Mouse (Mus musculus): ENCODE data around the gene Ppm1a. TPM values are rescaled to one million over a fixed set of nuclear protein-coding genes. Genes with fewer than 3 reads are reported as not detected.
A peak's percentile ranks its signal among the peaks of the same experiment; 100 is the strongest.
"Not testable (repeated sequence)": the region's sequence is repeated elsewhere in the genome, so short reads cannot be mapped to it uniquely, and the experiment has no call there.

The Ppm1a gene
- polyA plus RNA-seq, 1 experiment from 2014 or later, result 57.7 TPM

DNA sequence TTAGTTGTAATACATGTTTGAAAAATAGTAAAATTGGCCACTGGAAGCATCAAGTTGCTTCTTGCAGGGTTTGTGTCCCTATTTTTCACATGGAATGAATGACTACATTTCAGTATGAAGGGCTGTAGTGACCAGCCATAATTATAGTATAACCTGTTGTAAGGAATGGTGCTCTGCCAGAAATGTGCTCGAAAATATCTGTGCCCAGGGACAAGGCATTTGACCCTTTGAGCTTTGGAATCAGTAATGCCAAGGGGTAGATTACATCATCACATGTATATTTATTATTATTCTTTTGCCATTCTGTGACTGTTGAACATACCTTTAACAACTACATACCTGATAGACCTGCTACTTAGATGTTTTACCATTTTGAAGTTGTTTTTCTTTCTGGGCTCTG lies 5.9 kb downstream of the Ppm1a start:
- Histone ChIP-seq H3K4me3 (replicated peaks) (peak overlapping the region; percentile 75), H3K27ac (no peak overlapping the region), H3K27me3 (no peaks in the 10 kb centered on the region), H3K9me3 (no peaks in the 10 kb centered on the region), H3K4me2 (replicated peaks) (peak overlapping the region; percentile 76), H3K9ac (replicated peaks) (peak overlapping the region; percentile 42; the same call in 1 of the 2 replicates), H3K4me1 (replicated peaks) (peaks cover 24% of the 10 kb centered on the region), H3K36me3 (no peaks in the 10 kb centered on the region)
- ATAC-seq, result no peak
- WGBS, result 52% methylated on average over 1 of the region's 1 CpGs

DNA sequence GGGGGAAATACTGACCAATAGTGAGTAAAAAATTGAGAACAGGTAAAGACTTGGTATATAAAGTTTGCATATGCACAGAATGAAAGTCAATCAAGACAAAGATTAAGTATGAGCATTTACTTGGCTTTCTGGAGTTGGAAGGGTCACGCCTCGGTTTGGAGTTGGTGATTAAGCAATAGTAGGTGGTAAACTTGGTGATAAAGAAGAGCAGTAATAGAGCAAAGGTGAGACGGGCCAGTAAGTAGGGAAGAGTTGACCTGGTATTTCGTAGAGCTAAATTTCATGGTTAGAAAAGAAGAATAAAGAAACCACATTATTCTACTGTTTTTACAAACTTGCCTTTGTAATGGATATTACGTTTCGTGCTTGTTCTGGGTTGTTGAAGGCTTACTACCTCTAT lies 10.6 kb downstream of the Ppm1a start:
- 93% methylated on average over 6 of the region's 6 CpGs for WGBS

DNA sequence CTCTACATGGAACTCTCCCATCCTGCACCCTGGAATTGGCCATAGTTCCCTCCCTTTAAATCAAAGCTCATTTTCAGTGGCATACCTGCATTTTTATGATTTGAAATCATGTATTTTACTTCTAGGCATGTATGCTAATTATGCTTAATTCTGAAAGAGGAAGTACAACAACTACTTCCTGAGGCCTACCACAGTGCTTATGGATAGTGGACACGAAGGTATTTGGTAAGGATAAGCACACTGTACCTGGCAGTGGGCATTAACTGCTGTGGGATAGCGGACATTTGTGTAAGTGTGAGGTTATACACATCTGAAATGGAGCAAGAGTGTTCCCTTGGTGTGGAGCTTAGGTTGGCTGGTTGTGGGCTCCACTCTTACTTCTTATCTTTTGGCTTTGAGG lies 11.0 kb downstream of the Ppm1a start:
- H3K9ac ChIP-seq (replicated peaks), result no peak overlapping the region
- H3K4me1 ChIP-seq (replicated peaks), result peaks cover 9% of the 10 kb centered on the region
- no peak for ATAC-seq
- no peak overlapping the region for H3K4me3 ChIP-seq (replicated peaks)
- WGBS, result 96% methylated on average over 2 of the region's 2 CpGs
- no peak overlapping the region for H3K27ac ChIP-seq
- H3K9me3 ChIP-seq, result no peaks in the 10 kb centered on the region
- H3K27me3 ChIP-seq, result no peaks in the 10 kb centered on the region
- 0 out of 2 replicates have a peak, but pooled peaks cover 5% of the 10 kb centered on the region for H3K36me3 ChIP-seq
- H3K4me2 ChIP-seq (replicated peaks), result no peak overlapping the region

More for the DNA sequence above, 10.6 kb downstream of the Ppm1a start:
- Histone ChIP-seq H3K27me3 (no peaks in the 10 kb centered on the region), H3K4me3 (replicated peaks) (no peak overlapping the region), H3K4me1 (replicated peaks) (peaks cover 13% of the 10 kb centered on the region), H3K4me2 (replicated peaks) (no peak overlapping the region), H3K9ac (replicated peaks) (no peak overlapping the region), H3K36me3 (0 out of 2 replicates have a peak, but pooled peaks cover 5% of the 10 kb centered on the region), H3K9me3 (no peaks in the 10 kb centered on the region), H3K27ac (no peak overlapping the region)
- no peak for ATAC-seq

DNA sequence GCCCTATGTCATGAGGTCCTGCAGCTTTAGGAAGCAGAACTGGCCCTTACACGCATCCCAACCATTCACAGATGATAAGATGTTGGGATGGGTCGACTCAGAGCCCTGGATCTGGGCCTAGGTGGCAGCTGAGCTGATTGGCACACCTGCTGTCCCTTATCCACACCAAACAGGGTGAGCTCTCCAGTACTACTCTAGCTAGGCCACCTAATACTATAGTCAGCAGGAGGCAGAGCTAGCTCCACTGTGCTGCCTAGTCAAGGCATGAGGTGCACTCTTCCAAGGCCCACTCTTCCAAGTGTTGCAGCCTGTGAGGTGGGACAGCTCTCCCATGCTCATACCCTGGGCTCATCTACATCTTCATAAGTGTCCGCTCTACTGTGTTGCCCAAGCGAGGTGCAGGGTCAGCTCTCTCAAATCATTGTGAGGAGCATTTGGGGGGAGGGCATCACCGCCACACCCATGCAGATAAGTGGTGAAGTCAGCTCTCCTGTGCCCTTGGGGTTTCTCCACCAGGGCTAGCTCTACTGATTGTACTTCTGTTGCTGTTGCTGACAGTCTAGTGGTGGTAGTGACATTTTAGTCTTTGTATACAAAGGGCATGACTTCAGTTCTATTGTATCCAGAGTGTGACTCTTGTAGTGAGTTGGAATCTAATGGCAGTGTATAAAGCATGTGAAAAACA lies 12.4 kb downstream of the Ppm1a start:
- Histone ChIP-seq H3K9me3 (no peaks in the 10 kb centered on the region), H3K27me3 (no peaks in the 10 kb centered on the region), H3K4me2 (replicated peaks) (no peak overlapping the region), H3K4me3 (replicated peaks) (no peak overlapping the region), H3K36me3 (0 out of 2 replicates have a peak, but pooled peaks cover 5% of the 10 kb centered on the region), H3K27ac (no peak overlapping the region), H3K4me1 (replicated peaks) (no peaks in the 10 kb centered on the region), H3K9ac (replicated peaks) (no peak overlapping the region)
- no peak for ATAC-seq
- WGBS, result 95% methylated on average over 5 of the region's 5 CpGs

DNA sequence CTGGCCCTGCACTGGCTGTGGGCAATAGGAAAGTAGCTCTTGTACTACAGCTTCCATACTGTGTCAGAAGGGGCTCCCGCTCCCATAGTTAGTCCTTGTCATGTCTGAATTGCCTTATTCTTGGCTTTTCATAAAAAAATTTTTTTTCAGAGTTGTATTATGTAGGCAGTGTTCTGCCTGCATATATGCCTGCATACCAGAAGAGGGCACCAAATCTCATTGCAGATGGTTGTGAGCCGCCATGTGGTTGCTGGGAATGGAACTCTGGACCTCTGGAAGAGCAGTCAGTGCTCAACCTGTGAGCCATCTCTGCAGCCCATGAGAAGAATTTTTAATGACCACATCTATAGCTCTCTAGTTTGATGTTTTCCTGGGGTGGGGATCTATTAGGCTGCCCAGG lies 13.9 kb downstream of the Ppm1a start:
- Histone ChIP-seq H3K4me1 (replicated peaks) (no peaks in the 10 kb centered on the region), H3K9me3 (no peaks in the 10 kb centered on the region), H3K4me3 (replicated peaks) (no peak overlapping the region), H3K27me3 (no peaks in the 10 kb centered on the region), H3K4me2 (replicated peaks) (no peak overlapping the region), H3K27ac (no peak overlapping the region), H3K9ac (replicated peaks) (no peak overlapping the region), H3K36me3 (0 out of 2 replicates have a peak, but pooled peaks cover 5% of the 10 kb centered on the region)
- no peak for ATAC-seq
- 96% methylated on average over 2 of the region's 2 CpGs for WGBS

DNA sequence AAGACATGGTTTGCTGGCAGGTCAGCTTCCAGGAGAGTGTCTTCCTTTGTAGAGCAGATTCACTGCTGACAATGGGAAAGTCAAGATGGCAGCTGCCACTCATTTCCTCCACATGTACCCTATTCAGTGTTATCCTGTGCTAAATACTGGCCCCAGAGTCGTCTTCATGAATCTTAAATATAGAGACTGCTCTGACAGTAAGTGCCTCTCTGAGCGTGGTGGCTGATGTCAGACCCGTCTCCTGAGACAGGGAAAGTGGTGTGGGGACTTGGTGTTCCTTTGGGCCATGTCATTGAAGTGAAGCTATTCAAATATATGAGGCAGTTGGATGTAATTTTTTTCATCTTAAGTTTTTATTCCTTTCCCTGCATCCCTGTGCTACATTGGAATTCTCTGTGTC lies 14.5 kb downstream of the Ppm1a start:
- Histone ChIP-seq H3K9me3 (no peaks in the 10 kb centered on the region), H3K27me3 (no peaks in the 10 kb centered on the region), H3K36me3 (peaks cover 8% of the 10 kb centered on the region; the same call in 1 of the 2 replicates), H3K4me2 (replicated peaks) (no peak overlapping the region), H3K9ac (replicated peaks) (no peak overlapping the region), H3K4me1 (replicated peaks) (no peaks in the 10 kb centered on the region), H3K4me3 (replicated peaks) (no peak overlapping the region), H3K27ac (no peak overlapping the region)
- WGBS, result 85% methylated on average over 3 of the region's 3 CpGs
- no peak for ATAC-seq

DNA sequence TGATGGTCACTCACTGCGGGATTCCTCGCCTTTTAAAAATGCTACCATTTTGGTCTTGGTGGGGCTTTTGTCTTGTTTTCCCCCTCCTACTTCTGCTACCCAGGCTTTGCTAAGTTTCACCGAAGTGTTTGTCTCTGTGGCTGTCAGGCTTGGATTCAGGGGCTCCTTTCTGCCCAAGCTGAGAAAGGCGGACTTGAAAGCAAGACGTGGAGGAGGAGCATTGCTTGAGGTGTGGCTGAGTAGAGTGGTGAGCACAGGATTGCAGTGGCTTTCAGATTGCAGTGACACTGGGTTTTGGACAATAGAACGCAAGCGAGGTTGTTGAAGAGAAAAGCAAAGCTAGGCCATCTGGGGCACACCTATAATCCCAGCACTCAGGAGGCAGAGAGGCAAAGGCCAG lies 16.7 kb downstream of the Ppm1a start:
- Histone ChIP-seq H3K27me3 (no peaks in the 10 kb centered on the region), H3K4me1 (replicated peaks) (no peaks in the 10 kb centered on the region), H3K9me3 (no peaks in the 10 kb centered on the region), H3K9ac (replicated peaks) (no peak overlapping the region), H3K4me3 (replicated peaks) (no peak overlapping the region), H3K4me2 (replicated peaks) (no peak overlapping the region), H3K27ac (no peak overlapping the region), H3K36me3 (peaks cover 8% of the 10 kb centered on the region; the same call in 1 of the 2 replicates)
- no peak for ATAC-seq
- 53% methylated on average over 7 of the region's 7 CpGs for WGBS

DNA sequence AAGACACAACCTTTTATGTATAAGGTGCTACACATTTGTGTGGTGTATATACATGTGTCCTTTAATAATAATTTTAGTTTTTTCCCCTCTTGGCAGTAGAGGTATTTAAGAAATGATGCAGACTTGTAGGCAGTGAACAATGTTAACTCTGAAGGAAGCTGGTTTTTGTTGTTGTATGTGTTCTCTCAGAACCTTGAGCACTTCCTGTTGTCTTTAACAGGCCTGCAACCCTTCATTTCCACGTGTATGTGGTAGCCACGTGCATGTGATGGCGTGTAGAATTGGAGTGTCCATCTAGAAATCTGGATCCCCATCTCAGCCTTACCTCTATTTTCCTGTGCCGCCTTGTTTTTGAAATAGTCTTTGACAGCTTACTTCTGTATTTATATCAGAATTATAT lies 20.0 kb downstream of the Ppm1a start:
- no peaks in the 10 kb centered on the region for H3K9me3 ChIP-seq
- H3K4me3 ChIP-seq (replicated peaks), result no peak overlapping the region
- no peaks in the 10 kb centered on the region for H3K27me3 ChIP-seq
- H3K4me1 ChIP-seq (replicated peaks), result no peaks in the 10 kb centered on the region
- ATAC-seq, result no peak
- H3K36me3 ChIP-seq, result peaks cover 3% of the 10 kb centered on the region; the same call in 1 of the 2 replicates
- 92% methylated on average over 4 of the region's 4 CpGs for WGBS
- H3K4me2 ChIP-seq (replicated peaks), result no peak overlapping the region
- no peak overlapping the region for H3K9ac ChIP-seq (replicated peaks)
- H3K27ac ChIP-seq, result no peak overlapping the region

DNA sequence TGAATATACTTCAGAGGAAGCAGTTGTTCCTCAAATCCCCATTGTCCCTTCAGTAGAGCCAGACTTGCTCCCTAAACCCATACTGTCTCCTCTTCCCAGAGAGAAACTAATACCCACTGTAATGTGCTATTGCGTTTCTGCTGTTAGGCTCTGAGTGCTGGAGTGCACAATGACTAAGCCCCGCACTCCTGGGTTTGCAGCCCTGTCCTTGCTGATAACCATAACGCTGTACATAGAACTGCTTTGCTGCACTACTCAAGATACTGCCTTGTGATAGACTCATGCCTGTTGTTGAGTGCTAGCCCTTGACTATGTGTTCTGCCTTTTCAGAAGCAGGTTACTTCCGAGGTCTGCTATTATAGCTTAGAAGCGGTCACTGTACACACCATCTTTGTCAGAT lies 22.9 kb downstream of the Ppm1a start:
- no peak for ATAC-seq
- H3K27ac ChIP-seq, result no peak overlapping the region
- no peaks in the 10 kb centered on the region for H3K9me3 ChIP-seq
- H3K9ac ChIP-seq (replicated peaks), result no peak overlapping the region
- no peak overlapping the region for H3K4me3 ChIP-seq (replicated peaks)
- no peaks in the 10 kb centered on the region for H3K27me3 ChIP-seq
- no peaks in the 10 kb centered on the region for H3K4me1 ChIP-seq (replicated peaks)
- H3K4me2 ChIP-seq (replicated peaks), result no peak overlapping the region
- WGBS, result 94% methylated on average over 5 of the region's 5 CpGs
- peaks cover 23% of the 10 kb centered on the region for H3K36me3 ChIP-seq

DNA sequence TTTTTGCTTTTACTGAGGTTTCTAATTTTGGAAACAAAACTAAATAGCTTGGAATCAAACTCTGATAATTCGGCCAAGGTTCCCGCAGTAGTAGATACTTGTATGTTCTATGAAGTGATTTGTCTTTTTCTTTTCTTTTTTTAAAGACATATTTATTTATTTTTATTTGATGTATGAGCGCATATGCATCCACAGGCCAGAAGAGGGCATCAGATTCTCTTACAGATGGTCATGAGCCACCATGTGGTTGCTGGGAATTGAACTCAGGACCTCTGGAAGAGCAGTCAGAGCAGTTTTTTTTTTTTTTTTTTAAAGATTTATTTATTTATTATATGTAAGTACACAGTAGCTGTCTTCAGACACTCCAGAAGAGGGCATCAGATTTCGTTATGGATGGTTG lies 25.5 kb downstream of the Ppm1a start:
- not testable (repeated sequence) for ATAC-seq; H3K4me2 ChIP-seq (replicated peaks); H3K4me3 ChIP-seq (replicated peaks); H3K4me1 ChIP-seq (replicated peaks); H3K27me3 ChIP-seq; H3K27ac ChIP-seq; H3K9ac ChIP-seq (replicated peaks); H3K9me3 ChIP-seq
- H3K36me3 ChIP-seq, result peaks cover 31% of the 10 kb centered on the region
- 98% methylated on average over 4 of the region's 4 CpGs for WGBS

DNA sequence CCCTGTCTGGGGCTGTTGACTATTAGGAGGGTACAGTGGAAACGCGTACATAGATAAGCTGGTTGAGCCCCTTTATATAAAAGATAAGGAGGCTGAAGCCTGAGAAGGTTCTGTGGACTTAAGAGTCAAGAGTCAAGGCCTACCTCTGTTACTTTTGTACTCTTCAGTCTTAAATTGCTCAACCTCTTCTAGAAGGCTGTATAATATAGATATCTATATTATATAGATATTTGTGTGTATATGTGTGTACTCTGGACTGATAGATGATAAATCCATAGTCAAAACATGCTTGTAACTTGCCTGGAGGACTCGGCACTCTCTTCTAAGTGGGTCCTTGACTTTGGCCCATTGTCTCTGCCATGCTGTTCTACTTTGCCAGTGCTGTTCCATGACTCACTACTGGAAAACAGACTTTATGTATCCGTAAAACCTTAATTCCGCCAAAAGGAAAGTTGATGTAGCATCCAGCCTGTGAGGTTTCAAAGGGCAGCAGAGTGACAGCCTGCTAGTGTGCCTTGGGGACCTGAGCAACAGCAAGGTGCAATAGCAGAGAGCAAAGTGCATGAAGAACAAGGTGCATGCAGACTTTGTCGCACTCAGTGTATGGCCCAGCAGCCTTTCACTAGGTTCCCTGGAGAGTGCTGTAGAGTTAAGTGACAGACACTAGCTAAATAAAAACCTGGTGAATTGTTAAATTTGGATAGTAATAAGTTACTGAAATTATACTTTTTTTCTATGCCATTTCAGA lies 28.1 kb downstream of the Ppm1a start:
- no peaks in the 10 kb centered on the region for H3K27me3 ChIP-seq
- no peak overlapping the region for H3K27ac ChIP-seq
- 96% methylated on average over 6 of the region's 6 CpGs for WGBS
- no peaks in the 10 kb centered on the region for H3K9me3 ChIP-seq
- no peaks in the 10 kb centered on the region for H3K4me1 ChIP-seq (replicated peaks)
- no peak overlapping the region for H3K9ac ChIP-seq (replicated peaks)
- ATAC-seq, result no peak
- H3K4me2 ChIP-seq (replicated peaks), result no peak overlapping the region
- no peak overlapping the region for H3K4me3 ChIP-seq (replicated peaks)
- H3K36me3 ChIP-seq, result peaks cover 31% of the 10 kb centered on the region

DNA sequence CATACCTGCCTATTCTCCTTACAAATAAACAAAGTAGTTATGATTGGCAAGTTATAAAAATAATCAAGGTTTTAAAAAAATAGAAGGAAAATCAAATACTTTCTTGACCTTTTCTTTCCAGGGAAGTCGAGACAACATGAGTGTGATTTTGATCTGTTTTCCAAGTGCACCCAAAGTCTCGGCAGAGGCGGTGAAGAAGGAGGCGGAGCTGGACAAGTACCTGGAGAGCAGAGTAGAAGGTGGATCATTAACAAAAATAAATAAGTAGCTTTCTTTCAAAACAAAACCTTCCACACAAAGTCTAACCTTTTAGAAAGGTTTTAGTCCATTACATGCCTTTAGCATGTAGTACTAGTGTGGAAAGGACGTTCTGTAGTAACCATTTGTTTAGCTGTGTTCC lies 29.3 kb downstream of the Ppm1a start:
- no peak for ATAC-seq
- H3K36me3 ChIP-seq, result peaks cover 31% of the 10 kb centered on the region
- WGBS, result 93% methylated on average over 5 of the region's 5 CpGs
- no peaks in the 10 kb centered on the region for H3K9me3 ChIP-seq
- H3K27me3 ChIP-seq, result no peaks in the 10 kb centered on the region
- H3K4me2 ChIP-seq (replicated peaks), result no peak overlapping the region
- 0 out of 2 replicates have a peak, but pooled peaks cover 3% of the 10 kb centered on the region for H3K4me1 ChIP-seq (replicated peaks)
- no peak overlapping the region for H3K27ac ChIP-seq
- no peak overlapping the region for H3K9ac ChIP-seq (replicated peaks)
- no peak overlapping the region for H3K4me3 ChIP-seq (replicated peaks)
